Mouse (Mus musculus): ENCODE data around the gene BC107364.
"Not testable (repeated sequence)": the region's sequence is repeated elsewhere in the genome, so short reads cannot be mapped to it uniquely, and the experiment has no call there.

Gene BC107364

GRCm38 (mm10) chr3:96414126-96414950 is 37.8 kb downstream of the BC107364 start:
- DNase-seq (ENCODE audit: low spot score) = no peak

GRCm38 (mm10) chr3:96413581-96414125 is 38.5 kb downstream of the BC107364 start:
- no peak for DNase-seq (ENCODE audit: low spot score)

- no peak for DNase-seq (ENCODE audit: low spot score)
Observed at GRCm38 (mm10) chr3:96411821-96412220, 40.3 kb downstream of the BC107364 start.

- DNase-seq (ENCODE audit: low spot score) = no peak
Observed at GRCm38 (mm10) chr3:96410966-96411365, 41.1 kb downstream of the BC107364 start.

GRCm38 (mm10) chr3:96409701-96410246 is 42.3 kb downstream of the BC107364 start:
- DNase-seq (ENCODE audit: low spot score) = no peak

GRCm38 (mm10) chr3:96408111-96408510 is 44.0 kb downstream of the BC107364 start:
- DNase-seq (ENCODE audit: low spot score) = not testable (repeated sequence)

- DNase-seq (ENCODE audit: low spot score) = no peak
Observed at GRCm38 (mm10) chr3:96405541-96406503, 46.3 kb downstream of the BC107364 start.

- no peak for DNase-seq (ENCODE audit: low spot score)
Observed at GRCm38 (mm10) chr3:96405004-96405403, 47.1 kb downstream of the BC107364 start.

GRCm38 (mm10) chr3:96404450-96404849 is 47.7 kb downstream of the BC107364 start:
- DNase-seq (ENCODE audit: low spot score) = no peak

- DNase-seq (ENCODE audit: low spot score) = no peak
Observed at GRCm38 (mm10) chr3:96403016-96403415, 49.1 kb downstream of the BC107364 start.

- no peak for DNase-seq (ENCODE audit: low spot score)
Observed at GRCm38 (mm10) chr3:96401832-96402501, 50.1 kb downstream of the BC107364 start.

- no peak for DNase-seq (ENCODE audit: low spot score)
Observed at GRCm38 (mm10) chr3:96401474-96401831, 50.7 kb downstream of the BC107364 start.

- no peak for DNase-seq (ENCODE audit: low spot score)
Observed at GRCm38 (mm10) chr3:96398911-96399310, 53.2 kb downstream of the BC107364 start.

- DNase-seq (ENCODE audit: low spot score) = no peak
Observed at GRCm38 (mm10) chr3:96396857-96397256, 55.2 kb downstream of the BC107364 start.

GRCm38 (mm10) chr3:96387202-96387601 is 64.9 kb downstream of the BC107364 start:
- DNase-seq (ENCODE audit: low spot score) = not testable (repeated sequence)

All from layer of hippocampus, adult 9-10 months (tissue).